Mouse (Mus musculus): Measurements from ENCODE around the gene Cacna1d.

DNA sequence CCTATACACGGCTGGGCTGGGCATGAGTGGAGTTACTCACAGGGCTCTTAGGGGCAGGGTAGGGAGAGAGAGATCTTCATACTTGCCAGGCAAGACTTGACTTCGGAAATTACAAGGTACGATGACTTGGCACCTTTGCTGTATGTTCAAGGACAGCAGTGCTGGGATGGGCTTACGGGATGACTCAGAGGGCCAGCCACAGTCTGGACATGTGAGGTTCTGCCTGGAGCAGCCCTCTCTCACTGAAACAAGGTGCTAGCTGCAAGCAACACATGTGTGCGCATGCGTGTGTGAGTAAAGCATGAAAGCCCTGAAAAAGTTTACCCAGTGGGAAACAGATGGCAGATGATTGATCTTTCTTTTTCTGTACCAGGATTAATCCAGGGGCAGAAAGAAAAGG lies 40.6 kb upstream of the Cacna1d start:
- TF ChIP-seq CTCF (IDR thresholded peaks at IDR 0.05; ENCODE audit: low read depth, low read length) (no peak), GATA1 (IDR thresholded peaks at IDR 0.05; ENCODE audit: borderline replicate concordance, low read length) (no peak), TAL1 (conservative IDR thresholded peaks at IDR 0.05; ENCODE audit: low read depth, low read length) (no peak)

All from G1E (cell line).